Mouse (Mus musculus) naive thymus-derived CD4-positive, alpha-beta T cell, adult 2 months (primary cell): ENCODE measurements around the gene Slc44a5.
A peak's percentile ranks its signal among the peaks of the same experiment; 100 is the strongest.
"Not testable (repeated sequence)": the region's sequence is repeated elsewhere in the genome, so short reads cannot be mapped to it uniquely, and the experiment has no call there.

Source experiments
- DNase-seq: peaks from one replicate; pipeline ENCODE4 v3.0.0-alpha.2; 2011; ENCODE audit warnings: low read depth

The Slc44a5 gene

DNA sequence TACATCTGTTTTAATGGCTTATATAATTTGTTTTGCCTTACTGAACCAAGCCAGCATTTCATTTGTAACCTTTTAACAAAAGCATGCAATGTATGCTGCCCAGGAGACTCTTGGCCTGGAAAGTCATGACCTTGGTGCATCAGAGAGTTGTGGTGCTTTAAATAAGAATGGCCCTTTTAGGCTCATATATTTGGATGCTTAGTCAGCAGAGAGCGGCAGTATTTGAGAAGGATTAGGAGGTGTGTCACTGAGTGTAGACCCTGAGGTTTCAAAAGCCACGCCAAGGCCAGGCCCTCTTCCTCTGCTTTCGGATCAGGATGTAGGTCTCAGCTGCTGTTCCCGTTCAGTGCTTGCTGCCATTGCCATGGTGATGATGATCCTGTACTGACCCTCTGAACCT lies 3.8 kb upstream of the Slc44a5 start:
- no peak for DNase-seq

DNA sequence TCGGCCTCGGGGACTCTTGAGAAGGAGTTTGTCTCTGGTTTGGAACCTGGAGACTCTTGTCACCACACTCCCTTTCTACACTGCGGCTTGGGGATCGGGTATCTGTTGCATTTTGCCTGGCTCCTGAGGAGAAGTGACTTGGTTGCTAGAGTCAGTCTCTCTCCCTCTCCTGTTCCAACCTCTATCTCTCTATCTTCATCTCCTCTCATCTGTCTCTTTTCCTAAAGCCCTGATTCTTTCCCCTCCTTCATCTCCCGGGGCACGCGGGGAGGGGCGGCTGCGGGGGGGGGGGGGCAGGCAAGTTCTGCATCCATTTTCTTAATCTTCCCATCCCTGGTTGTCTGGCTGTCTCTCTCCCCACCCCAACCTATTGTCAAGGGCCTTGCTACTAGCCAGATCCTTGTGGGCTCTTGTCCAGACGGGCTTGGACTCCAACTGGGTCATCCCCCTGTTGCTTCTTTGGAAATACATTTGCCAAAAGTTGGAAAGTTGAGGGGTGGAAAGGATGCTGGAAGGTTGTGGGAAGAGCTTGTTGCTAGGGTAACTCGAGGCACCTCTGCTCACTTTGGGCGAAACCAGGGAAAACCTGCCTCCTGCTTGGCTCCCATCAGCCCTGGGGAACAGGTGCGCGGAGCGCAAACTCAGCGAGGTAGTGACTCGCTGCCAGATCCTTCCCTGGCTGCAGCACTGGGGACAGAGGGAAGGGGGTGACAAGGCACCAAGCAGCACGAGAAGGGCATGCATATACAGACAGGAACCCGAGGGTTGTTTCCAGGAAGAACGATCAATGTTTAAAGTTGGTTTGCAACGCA lies 919 bp downstream of the Slc44a5 start:
- no peak for DNase-seq

DNA sequence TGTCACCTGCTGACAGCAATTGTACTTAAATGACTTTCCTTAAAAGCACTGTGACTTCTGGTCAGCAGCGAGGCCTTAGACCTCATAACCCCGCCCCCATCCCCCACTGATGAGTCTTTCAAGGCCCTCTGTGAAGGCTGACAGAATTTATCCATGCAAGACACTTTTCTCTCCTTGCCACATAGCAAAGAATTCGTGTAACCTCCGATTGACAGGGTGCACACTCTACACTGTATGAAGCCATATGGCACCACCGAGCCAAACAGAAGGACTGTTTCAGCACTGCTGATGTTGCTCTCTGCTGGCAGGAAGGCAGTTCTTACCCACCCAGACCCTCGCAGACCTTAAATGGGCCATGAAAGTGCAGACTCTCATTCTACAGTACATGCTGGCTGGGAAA lies 1.8 kb downstream of the Slc44a5 start:
- DNase-seq = no peak

DNA sequence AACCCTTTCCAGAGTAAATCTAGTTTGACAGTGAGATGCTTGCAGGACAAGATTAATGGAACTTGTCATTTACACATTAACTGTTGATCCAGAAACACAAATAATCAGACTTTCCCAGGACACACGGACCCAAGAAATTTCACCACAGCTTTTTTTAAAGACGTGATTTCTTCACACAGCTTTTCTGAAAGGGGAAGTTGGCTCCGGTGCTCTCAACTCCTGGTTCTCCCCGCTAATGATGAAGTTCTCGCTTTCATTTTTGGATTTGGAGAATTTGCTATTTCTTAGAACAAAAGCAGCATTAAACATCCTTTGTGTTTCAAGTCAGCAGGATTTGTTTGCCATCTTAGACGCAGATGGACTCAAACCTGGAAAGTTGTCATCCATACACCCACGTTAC lies 2.6 kb downstream of the Slc44a5 start:
- DNase-seq = no peak

DNA sequence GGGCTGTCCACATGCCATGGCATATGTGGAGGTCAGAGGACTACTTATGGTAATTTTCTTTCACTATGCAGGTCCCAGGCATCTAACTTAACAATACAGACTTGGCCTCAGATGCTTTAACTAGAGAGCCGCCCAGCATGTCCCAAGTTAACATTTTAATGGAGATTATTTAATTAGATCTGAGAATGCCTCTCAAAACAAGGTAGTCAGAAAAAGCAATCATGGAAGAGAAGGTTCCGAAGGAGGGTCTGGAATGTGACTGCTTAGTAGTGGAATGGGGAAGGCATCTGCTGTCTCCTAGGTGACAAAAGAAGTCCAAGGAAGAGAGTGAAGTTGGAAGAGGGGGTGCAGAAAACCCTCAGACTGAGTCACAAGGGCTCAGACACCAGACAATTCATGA lies 7.4 kb downstream of the Slc44a5 start:
- DNase-seq = no peak

DNA sequence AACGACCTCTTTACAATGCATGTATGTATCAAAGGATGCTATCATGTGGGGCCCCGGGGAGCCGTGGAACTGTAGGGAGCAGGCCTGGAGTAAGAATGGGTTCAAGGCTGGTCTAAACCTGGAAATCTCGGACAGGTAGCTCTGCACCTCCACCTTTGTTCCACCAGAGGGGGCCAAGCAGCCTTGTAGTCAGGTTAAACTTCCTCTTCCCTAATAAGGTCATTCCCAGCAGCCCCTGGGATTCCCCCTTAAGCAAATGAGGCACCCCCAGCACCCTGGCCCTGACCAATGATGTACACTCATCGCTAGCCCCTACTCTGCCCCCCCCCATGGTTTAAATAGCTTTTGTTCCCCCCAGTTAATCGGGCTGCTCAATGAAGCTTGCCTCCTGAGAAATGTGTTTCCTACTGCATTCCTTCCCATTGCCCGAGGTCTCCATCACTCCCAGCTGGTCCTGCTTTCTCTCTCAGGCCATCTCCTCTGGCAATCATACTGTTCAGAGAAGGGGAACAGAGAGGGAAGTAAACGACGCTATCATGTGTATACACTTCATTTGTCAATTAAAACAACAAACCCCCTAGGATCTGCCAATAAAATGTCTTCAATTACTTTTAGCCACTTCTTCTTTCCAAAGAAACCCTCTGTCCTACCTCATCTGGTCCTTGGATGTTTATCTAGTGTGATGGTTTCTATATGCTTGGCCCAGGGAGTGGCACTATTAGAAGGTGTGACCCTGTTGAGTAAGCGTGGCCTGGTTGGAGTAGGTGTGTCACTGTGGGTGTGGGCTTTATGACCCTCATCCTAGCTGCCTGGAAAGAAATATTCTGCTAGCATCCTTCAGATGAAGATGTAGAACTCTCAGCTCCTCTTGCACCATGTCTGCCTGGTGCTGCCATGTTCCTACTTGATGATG lies 11.4 kb downstream of the Slc44a5 start:
- peak; percentile 14 for DNase-seq

DNA sequence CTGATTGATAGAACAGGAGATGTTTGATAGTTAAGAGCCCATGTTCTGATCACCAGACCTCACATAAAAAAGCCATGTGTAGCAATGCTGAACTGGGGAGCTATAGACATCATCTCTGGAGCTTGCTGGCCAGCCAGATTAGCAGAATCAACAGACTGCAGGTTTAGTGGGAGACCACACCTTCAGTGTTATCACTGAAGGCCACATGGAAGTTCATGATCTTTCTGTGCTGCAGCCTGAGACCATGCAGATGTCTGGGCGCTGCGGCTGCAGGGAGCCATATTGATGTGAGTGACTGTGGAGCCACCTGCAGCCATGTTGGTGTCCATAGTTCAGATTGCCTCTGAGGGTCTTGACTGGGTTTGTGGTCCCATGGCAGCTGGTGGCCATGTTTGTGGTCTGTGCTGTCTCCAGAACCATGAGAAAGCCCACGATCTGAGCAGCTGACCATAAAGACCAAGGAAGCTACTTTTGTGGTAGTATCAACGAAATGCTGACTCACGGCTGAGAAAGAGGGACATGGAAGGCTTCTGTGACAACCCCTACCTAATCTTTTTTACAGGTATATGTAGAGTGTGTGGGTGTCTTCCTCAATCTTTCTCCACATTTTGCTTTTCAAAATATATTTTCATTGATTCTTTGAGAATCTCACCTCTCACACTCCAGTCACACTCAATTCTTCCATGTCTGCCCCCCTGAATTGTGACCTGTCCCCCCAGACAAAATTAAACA lies 26.7 kb downstream of the Slc44a5 start:
- DNase-seq = no peak

DNA sequence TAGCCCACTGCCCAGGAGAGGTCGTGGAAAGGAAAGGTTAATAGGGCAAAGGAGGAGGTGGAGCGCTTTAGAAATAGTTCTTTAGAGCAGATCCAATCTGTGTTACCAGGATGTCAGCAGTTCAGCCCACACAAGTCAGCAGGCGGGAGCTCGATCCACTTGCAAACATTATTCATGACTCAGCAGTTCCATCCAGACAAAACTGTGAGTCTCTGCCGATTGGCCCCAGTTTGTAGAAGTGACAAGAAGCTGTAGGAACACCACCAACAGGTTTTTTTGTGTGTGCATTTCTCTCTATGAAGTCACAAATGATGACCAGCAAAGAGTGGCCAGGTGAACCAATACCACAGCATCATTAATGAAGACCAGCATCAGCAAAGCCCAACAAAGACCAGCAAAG lies 28.1 kb downstream of the Slc44a5 start:
- no peak for DNase-seq

DNA sequence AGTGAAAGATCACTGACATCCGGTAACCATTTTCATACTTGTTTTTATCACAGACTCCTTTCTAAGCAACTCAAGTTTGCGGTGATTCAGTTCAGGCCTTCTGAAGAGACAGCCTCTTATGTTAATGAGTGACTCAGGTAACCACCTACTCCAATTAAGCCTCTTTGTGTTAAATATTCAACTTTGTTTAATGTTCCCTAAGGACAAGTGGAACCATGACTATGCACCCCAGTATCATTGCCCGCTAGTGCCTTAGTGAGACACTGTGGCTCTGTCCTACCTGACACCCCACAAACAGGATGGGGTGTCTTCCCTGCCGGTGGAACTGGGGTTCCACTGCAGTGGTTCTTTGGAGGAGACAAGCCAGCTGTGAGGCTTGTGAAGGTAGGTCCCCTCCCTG lies 73.6 kb downstream of the Slc44a5 start:
- DNase-seq = no peak

DNA sequence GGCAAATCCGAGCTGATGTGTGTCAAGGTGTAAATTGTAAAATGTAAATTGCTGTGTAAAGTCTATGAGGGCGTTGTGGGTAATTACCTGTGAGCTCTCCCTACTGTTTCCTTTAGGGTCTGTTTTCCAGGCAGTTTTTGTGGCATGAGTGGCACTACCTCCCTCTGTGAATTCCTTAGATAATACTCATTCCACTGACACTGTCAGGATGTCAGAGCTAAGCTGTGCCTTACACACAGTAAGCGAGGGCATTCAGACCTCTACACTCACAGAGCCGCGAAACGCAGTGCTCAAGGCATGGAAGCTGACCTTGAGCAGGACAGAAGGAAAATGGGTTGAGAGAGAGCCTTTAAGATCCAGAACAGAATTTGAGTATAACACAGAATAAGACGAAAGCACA lies 80.1 kb downstream of the Slc44a5 start:
- no peak for DNase-seq

DNA sequence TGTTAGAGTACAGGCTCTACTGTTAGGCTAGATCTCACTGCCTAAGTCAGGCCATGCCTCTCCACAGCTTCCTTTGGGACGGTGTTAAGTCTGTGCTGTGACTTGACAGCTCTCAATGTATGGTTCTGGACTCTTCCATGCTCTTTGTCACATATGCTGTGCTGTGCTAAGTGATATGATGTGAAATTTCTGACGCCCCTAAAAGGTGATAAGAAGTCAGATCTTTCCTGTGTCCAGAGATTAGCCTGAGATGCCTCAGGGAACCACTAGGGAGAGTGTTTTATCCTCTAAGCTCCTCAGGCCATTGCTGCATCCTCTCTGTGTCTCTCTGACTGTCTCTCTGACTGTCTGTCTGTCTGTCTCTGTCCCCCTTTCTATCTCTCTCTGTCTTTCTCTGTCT lies 84.2 kb downstream of the Slc44a5 start:
- no peak for DNase-seq

DNA sequence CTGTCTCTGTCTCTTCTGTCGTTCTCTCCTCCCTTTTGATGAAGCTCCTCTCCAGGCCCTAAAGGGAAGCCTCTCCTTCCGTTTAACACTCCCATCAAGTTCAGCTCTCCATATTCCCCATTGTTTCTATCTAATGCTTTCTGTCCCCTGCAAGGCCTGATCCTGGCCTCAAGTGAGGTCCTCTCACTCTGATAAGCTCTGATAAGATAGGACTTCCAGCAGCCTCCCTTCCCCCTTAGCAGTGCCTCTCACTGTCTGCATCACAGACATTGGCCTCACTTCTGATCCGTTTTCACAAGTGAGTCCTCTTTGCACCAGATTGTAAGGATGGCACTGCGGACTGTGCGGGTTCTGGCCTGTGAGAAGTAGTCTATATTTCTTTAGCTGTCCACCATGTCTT lies 85.0 kb downstream of the Slc44a5 start:
- no peak for DNase-seq

DNA sequence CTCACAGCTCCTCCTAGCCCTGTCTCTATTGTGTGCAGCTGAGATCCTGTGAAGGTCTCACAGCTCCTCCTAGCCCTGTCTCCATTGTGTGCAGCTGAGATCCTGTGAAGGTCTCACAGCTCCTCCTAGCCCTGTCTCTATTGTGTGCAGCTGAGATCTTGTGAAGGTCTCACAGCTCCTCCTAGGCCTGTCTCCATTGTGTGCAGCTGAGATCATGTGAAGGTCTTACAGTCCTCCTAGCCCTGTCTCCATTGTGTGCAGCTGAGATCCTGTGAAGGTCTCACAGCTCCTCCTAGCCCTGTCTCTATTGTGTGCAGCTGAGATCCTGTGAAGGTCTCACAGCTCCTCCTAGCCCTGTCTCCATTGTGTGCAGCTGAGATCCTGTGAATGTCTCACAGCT lies 98.8 kb downstream of the Slc44a5 start:
- DNase-seq = not testable (repeated sequence)

DNA sequence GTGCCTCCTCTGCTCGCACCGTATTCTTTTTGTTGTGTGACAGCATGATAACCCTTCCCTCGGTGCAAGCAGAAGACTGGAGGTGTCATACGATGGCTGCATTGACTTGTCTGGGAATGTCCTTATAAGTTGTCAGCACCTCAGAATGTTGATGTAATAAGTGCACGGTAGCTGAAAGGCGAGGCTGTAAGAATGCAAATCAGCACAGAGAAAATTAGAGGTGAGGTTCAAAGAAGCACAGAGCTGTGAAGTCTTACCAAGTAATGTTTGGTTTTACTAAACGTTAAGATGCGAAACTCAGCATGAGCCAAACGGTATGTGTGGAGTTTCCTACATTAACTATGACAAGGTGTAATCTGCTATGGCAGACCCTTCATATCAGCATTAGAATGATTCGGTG lies 102.5 kb downstream of the Slc44a5 start:
- no peak for DNase-seq

DNA sequence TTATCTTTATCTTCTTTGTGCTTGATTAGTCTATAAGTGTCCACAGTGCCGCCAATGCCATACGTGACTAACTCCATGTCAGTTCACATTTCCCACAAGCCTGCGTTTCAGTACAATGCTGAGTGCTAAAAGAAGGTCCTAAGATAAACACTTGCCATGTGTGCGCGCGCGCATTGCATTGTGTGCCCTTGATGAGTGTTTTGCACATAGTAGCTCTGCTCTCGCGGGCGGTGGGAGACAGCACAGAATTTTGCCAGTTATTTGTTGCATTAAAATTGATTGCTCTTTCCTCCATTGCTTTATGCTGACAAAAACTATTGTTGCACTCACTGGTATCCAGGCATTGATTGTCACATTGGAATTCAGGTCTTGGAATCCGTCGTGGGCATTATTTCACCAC lies 108.5 kb downstream of the Slc44a5 start:
- no peak for DNase-seq

DNA sequence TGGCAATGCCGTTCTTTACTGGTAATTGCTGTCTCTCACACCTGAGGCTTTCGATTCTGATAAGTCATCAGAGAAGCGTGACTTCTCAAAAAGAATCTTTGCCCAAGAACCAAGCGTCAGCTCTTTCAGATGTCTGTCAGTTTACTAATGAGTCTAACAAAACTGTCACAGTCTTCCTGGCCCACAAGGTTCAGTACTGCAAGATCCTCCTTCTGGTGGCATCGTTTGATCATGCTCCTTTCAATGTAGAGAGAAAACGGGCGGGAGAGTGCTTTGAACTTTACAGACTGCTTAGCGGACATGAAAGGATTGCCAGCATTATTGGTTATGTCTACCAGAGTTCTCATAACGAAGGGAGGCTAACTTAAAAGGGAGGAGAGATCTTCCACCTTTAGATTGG lies 109.0 kb downstream of the Slc44a5 start:
- no peak for DNase-seq

DNA sequence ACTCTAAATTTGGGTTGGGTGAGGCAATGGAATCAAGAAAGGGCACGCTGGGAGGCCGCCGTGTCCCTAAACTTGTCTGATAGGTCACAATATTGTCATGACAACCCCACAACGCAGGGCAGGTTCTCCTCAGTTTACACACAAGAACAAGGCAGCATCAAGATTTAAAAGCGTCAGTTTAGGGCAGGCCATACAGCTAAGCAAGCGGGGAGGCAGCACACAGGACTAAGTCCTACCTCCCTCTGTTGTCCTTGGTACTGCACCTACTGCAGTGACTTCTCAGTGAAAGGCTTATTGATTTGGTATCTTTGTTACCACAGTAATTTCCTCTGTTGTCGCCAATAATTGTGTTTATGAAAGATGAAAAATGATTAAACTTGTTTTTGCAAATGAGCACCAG lies 109.7 kb downstream of the Slc44a5 start:
- no peak for DNase-seq

DNA sequence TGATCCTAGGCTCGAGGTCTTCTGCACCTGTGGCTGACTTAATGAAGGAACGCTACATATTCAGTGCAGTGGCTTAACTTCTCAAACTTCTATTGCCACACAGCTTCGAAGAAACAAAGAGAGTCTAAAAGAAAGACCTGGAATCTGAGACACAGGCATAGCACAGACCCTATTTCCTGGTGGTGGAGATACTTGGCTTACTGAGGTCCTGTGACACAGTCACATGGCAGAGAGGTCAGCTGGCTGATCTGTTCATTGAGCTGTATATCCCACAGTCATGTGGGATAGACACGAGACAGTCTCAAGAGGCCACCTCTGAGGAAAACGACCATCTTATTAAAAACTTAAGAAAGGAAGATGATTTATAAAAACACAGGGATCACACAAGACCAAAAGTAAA lies 116.8 kb downstream of the Slc44a5 start:
- DNase-seq = no peak

DNA sequence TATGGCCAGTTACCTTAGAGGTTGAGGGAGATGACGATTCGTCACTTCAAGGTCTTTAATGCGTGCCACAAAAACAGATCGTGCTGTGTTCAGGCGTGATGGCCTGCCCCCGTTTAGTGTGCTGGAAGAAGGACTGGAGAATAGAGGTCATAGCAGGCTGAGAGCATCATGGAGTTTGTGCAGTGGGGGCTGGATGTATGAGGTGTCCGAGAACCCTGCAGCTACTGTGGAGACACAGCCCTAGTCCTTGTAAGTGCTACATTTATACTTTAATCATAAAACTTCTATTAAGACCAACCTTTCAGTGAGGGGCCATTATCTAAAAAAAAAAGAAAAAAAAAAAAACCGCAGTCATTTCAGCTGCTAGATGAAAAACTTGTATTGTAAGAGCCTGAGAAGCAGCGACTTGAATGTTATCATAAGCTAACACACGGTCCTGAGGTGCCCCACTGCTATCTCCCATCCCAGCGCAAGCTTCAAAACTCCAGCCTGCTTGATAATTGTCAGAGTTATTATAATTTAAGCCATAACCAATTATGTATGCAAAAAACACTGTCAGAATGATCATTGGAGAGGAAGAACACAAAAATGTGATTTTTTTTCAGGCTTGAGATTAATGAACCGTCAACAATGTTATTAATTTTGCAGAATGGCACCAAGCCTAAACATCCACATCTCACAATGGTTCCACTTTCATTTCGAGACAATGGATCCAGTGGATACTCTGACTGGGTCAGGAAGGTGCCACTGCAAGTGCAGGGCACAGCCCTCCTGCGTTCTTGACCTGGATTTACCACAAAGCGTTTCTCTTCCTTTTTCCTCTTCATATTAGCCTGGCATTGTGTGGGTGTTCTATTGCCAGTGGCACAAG lies 118.5 kb downstream of the Slc44a5 start:
- DNase-seq = no peak

DNA sequence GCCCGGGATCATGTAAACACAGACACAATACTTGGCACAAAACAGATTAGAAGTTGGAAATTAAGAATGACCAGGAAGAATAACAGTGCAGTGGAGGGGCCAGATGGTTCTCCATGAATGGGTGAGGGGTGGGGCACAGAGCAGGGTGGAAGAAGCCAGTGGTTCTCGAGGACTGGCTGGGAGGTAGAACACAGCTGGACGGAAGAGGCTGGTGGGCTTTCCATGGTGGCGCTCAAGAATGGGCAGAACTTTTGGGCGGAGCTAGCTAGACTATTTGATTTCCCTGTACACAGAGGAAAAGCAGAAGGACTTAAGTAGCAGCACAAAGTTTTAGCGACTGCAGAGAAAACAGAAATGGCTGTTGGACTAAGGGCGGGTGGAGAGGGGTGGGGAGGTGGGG lies 119.2 kb downstream of the Slc44a5 start:
- no peak for DNase-seq

DNA sequence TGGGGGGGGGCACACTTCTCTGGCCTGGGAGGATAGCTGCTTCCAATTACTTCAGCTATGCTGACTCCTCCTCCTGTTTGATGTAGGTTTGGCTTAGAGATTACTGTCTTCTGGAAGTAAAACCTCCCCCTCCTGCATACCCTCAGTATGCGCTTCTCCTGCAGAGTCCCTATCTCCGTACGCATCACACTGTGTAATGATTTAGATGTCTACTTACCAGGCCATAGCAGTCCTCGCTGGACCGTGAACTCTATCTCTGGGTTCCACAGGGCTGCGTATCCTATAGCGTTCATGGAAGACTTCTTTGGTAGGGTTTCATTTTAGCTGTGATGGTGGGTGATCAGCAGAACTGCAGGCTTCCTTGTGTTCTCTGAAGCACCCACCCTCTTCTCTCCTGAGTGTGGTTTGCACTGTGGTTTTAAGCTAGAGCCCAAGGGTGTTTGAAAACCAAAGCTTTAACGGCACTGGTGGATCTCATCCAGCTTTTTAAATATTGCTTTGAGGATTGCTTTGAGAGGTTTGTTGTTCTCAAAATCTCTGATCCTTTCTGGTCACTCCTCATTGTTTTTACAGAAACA lies 120.6 kb downstream of the Slc44a5 start:
- no peak for DNase-seq
